Mouse (Mus musculus) fibroblast of lung, adult 2 months (primary cell): ENCODE results near the gene Lrrc49.

ENCODE experiments used
- DNase-seq: peaks from one replicate; pipeline ENCODE4 v3.0.0-alpha.2; 2011; ENCODE audit warnings: low read depth

The Lrrc49 gene

DNA sequence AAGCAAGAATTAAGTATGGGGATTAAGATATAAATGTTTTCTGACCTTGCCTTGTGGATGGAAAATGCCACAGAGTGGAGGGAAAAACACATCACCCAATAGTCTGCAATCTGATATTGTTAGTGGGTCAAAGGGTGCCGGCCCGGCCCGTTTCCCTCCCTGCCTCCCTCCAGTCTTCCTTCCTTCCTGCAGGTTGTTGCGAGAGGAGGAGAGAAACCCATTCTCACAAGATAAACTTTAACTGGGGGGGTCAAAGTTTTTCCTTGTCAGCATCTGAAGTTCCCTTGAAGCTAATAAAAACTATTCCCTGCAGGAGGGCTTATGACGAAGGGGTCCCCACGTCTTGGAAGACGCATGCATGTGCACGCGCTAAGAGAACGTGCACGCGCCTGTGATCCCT is 157.6 kb downstream of the Lrrc49 start:
- no peak for DNase-seq

DNA sequence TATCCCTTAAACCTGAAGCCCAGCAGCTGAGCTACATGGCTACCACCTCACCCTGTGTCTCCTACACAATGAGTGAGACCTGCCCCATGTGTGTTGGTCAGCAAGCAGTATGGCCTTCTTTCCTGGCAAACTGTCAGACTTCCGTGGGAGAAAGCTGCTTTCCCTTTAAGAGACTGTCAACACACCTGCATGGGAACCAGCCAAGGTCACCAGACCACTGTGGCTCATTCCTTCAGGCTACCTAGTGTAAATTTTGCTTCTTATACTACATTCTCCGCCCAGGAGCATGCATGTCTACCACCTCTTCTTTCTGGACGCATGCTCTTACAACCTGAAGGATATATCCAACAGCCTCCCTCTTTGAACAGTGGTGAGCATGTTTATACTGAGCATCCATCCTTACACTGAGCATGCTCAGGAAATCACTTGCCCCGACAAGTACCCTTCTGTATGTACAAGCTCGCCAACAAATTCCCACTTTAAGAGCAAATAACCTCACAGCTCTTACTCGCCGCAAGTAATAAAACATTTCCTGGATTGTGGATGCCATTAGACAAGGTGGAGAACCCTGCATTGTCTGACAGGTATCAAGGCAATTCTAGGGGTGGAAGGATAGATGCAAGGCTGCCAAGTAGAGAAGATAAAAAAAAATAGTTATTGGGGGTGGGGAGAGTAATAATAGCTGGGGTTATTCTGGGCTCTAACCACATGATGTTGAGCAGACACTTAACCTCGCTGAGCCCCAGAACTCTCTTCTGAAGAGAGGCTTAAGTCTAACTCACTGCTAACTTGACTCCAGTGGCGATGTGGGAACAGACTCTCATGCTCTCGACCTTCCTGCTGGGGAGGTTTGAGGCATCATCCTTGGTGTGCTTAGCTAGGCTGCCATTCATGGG is 158.4 kb downstream of the Lrrc49 start:
- DNase-seq: no peak

- no peak for DNase-seq
Measured at GRCm38 (mm10) chr9:60528269-60528668, 159.7 kb downstream of the Lrrc49 start.

DNA sequence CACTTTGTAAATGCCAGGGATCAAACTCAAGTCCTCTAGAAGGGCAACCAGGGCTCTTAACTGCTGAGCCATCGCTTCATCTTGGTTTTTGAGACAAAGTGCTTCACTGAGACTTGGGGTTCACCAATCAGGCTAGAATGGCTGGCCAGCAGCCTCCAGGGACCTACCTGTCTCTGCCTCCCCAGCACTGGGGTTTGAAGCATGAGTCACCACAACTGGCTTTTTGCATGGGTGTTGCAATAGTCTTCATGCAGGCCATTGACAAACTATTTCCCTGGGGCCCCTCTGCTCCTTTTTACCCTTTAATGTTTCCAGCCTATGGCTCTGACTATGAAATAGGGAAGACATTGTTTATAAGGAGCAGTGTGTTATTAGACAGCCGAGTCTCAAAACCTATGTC is 160.1 kb downstream of the Lrrc49 start:
- DNase-seq: no peak

DNA sequence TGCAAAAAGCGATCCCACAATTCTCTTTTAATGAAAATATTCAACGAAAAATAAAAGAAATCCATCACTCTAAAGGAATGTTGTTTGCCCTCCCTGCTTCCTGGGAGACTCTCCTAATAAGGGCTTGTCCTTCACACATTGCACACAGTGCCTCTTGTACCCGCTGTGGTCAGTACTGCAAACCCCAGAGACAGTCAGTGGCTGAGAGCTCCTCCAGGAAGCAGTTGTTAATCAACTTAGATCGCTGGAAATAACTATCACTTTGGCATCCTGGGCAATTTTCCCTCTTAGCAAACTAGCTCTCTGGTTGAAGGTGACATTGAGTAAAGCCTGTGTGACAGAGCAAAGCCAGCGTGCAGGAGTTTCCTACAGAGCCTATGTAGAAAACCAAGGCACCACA is 160.9 kb downstream of the Lrrc49 start:
- no peak for DNase-seq

DNA sequence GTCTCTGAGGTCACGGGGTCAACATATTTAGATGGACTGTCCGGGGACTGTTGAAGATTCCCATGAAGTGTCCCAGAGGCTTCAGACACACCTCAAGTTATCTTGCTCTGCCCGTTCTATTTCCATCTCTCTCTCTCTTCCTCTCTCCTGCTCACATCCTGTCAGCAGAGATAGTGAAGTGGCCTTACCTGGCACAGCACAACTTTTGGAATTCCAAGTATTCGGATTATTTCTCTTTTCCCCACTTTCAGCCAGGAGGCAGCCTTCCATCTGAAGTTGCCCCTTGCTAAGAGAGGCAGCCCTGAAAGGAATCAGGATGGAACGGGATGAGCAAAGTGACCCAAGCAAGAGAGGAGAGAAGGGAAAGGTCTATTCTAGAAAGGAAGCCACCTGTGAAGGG is 161.8 kb downstream of the Lrrc49 start:
- no peak for DNase-seq

- DNase-seq: no peak
Measured at GRCm38 (mm10) chr9:60521806-60522264, 166.1 kb downstream of the Lrrc49 start, which contains the start of gene Thsd4. TSS of gene Thsd4 (minus strand) at chr9:60522046.

DNA sequence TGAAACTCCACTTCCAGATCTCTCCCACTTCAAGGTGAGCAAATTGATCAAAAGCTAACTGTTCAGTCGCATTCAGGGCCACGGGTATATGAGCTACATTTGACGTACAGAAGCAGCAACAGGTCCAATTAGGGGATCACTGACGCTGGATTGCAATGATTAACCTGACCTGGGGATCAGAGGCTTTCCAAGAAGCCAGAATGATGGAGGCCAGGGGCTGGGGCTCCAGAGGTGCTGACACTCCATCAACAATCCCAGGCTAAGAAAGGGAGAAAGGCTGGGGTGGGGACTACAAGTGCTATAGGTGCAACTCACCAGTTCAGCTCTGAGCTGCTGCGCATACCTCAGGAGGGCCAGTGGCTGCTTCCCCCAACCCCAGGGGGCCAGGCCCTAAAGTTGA is 166.8 kb downstream of the Lrrc49 start:
- DNase-seq: no peak

DNA sequence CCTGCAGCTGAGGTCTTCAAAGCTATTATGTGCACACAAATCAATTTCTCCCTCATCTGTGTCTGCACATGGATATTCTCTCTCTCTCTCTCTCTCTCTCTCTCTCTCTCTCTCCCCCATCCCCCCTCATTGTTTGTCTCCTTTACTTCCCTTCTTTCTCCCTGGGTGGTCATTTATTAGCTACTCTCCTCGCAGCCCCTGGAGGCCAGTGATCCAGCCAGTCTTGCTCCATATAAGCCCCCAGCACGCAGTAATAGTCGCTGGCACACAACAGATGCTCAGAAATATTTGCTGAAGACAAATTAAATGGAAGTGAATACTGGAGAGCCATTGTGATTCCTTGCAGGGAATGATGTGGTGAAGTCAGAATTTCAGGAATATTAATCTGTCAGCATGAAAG is 168.4 kb downstream of the Lrrc49 start:
- no peak for DNase-seq
